Mouse (Mus musculus) liver, postnatal 0 days (tissue): ENCODE measurements at regions not wholly inside any gene's neighbourhood (a gene's known extent, or its start where the extent isn't known, plus 50 kb on each side); places are given as distances from the start of the nearest gene placed in this dataset.

Experiments used
- ATAC-seq: fragments of 200-750 bp; cut with Nextera tagmentation; 2 replicates; pipeline ENCODE4 v1.8.0; 2017; ENCODE audit warnings: mild to moderate bottlenecking, moderate library complexity
- DNase-seq: peaks from one replicate; pipeline ENCODE4 v3.0.0-alpha.2; 2016
- H3K27ac ChIP-seq: fragments of 300-500 bp; sonication (generic); 2 replicates; pipeline ENCODE4 v1.5.1; 2014; ENCODE audit warnings: antibody characterized with exemption, moderate library complexity, mild to moderate bottlenecking, low read depth
- H3K27me3 ChIP-seq: fragments of 300-500 bp; sonication (generic); 2 replicates; pipeline ENCODE4 v1.6.1; 2014; ENCODE audit warnings: low read length, control low read depth, mixed read lengths; ENCODE audit not compliant: insufficient read depth
- H3K36me3 ChIP-seq: fragments of 300-500 bp; sonication (generic); replicated peaks from 2 replicates; pipeline ENCODE4 v1.6.1; 2014; ENCODE audit warnings: mild to moderate bottlenecking, control low read depth, low read length, moderate library complexity, mixed read lengths; ENCODE audit not compliant: insufficient read depth
- H3K4me1 ChIP-seq: fragments of 300-500 bp; sonication (generic); 2 replicates; pipeline ENCODE4 v1.6.1; 2014; ENCODE audit warnings: antibody characterized with exemption, mild to moderate bottlenecking, control low read depth; ENCODE audit not compliant: insufficient read depth
- H3K4me2 ChIP-seq: fragments of 300-500 bp; sonication (generic); 2 replicates; pipeline ENCODE4 v1.6.1; 2014; ENCODE audit warnings: low read depth, mild to moderate bottlenecking, low read length, moderate library complexity, mixed read lengths
- H3K4me3 ChIP-seq: fragments of 300-500 bp; sonication (generic); 2 replicates; pipeline ENCODE4 v1.5.1; 2014; ENCODE audit warnings: low read depth, low read length
- H3K9ac ChIP-seq: fragments of 300-500 bp; sonication (generic); replicated peaks from 2 replicates; pipeline ENCODE4 v1.6.1; 2014; ENCODE audit warnings: mild to moderate bottlenecking, moderate library complexity
- H3K9me3 ChIP-seq: fragments of 300-500 bp; sonication (generic); 2 replicates; pipeline ENCODE4 v1.6.1; 2016; ENCODE audit warnings: mild to moderate bottlenecking, control low read depth, low read length, mixed read lengths
- CTCF ChIP-seq: sonication (generic); IDR thresholded peaks from 2 replicates; pipeline ENCODE4 v1.5.1; 2016; ENCODE audit warnings: antibody characterized with exemption, low read depth
- EP300 ChIP-seq: IDR thresholded peaks from 2 replicates; pipeline ENCODE4 v1.6.1; 2016; ENCODE audit warnings: antibody characterized with exemption, low read depth, mild to moderate bottlenecking
- WGBS: fragments of 180-500 bp; shearing (Covaris S2); extraction: QIAGEN DNeasy Blood & Tissue Kit; methylation state at CpG from one replicate; pipeline ENCODE4 v1.1.7; 2014; ENCODE audit not compliant: insufficient replicate concordance; 5-methylcytosine and 5-hydroxymethylcytosine counted together

- H3K4me2 ChIP-seq = no peak overlapping the region
- no peaks in the 10 kb centered on the region for H3K9me3 ChIP-seq
- ATAC-seq = no peak
- H3K4me1 ChIP-seq = no peaks in the 10 kb centered on the region
- H3K9ac ChIP-seq = no peak overlapping the region
- H3K27ac ChIP-seq = no peak overlapping the region
- H3K36me3 ChIP-seq = no peaks in the 10 kb centered on the region
- no peak for DNase-seq
- H3K27me3 ChIP-seq = no peaks in the 10 kb centered on the region
- WGBS = 78% methylated on average over 10 of the region's 10 CpGs
- H3K4me3 ChIP-seq = no peak overlapping the region
- TF ChIP-seq CTCF (no peak), EP300 (no peak)
Measured at GRCm38 (mm10) chr17:81194006-81194405, 129.1 kb upstream of the Thumpd2 start.

- ATAC-seq (no peak), DNase-seq (peak; percentile 61)
- Histone ChIP-seq H3K4me1 (no peaks in the 10 kb centered on the region), H3K9ac (no peak overlapping the region), H3K4me3 (no peak overlapping the region), H3K27me3 (no peaks in the 10 kb centered on the region), H3K36me3 (no peaks in the 10 kb centered on the region), H3K27ac (no peak overlapping the region), H3K9me3 (no peaks in the 10 kb centered on the region), H3K4me2 (no peak overlapping the region)
- 45% methylated on average over 8 of the region's 8 CpGs for WGBS
- TF ChIP-seq CTCF = peak; percentile 71
- TF ChIP-seq EP300 = no peak
Measured at GRCm38 (mm10) chr17:81193230-81193871, 128.5 kb upstream of the Thumpd2 start.

- H3K4me1 ChIP-seq = no peaks in the 10 kb centered on the region
- H3K9ac ChIP-seq = no peak overlapping the region
- DNase-seq (peak; percentile 40), ATAC-seq (peak; percentile 57)
- H3K27me3 ChIP-seq = no peaks in the 10 kb centered on the region
- no peak overlapping the region for H3K4me2 ChIP-seq
- no peak overlapping the region for H3K27ac ChIP-seq
- H3K36me3 ChIP-seq = no peaks in the 10 kb centered on the region
- no peak overlapping the region for H3K4me3 ChIP-seq
- WGBS = 43% methylated on average over 4 of the region's 4 CpGs
- TF ChIP-seq CTCF = peak; percentile 64
- no peak for TF ChIP-seq EP300
- H3K9me3 ChIP-seq = no peaks in the 10 kb centered on the region
Measured at GRCm38 (mm10) chr17:81189996-81190395, 125.1 kb upstream of the Thumpd2 start.

- H3K9me3 ChIP-seq = no peaks in the 10 kb centered on the region
- H3K4me1 ChIP-seq = no peaks in the 10 kb centered on the region
- no peak overlapping the region for H3K9ac ChIP-seq
- H3K27me3 ChIP-seq = no peaks in the 10 kb centered on the region
- no peak overlapping the region for H3K27ac ChIP-seq
- no peak overlapping the region for H3K4me3 ChIP-seq
- TF ChIP-seq CTCF = no peak
- TF ChIP-seq EP300 = no peak
- no peaks in the 10 kb centered on the region for H3K36me3 ChIP-seq
- H3K4me2 ChIP-seq = no peak overlapping the region
- ATAC-seq = 0 out of 2 replicates have a peak, but pooled peaks have one; percentile 27
- DNase-seq = no peak
- 29% methylated on average over 1 of the region's 1 CpGs for WGBS
Measured at GRCm38 (mm10) chr17:81185685-81186084, 120.8 kb upstream of the Thumpd2 start.

DNA sequence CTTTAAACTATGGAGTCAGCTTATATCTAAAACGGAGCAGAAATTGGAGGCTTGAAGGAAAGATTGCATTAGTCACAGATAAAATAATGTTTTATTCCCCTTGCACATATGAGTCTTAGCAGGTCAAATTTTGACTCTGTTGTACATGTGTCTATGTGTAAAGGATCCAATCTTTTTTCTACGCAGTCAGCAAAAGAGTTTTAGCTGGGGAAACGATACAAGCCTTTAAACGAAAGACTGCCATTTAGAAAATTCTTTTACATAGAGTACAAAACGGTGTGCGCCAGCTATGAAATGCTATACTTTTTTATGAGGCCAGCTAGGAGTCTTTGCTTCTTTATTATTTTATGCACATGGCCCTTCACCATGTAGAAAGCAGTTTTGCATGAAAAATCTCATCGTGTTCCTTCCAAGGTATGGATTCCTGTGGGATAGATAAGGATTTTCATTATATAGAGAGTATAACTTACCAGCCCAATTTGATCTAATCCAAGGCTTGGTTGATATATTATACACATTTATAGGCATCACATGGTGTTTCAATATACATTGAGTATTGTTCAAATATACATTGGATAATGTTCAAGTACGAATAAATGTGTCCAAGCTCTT lies 116.0 kb upstream of the Thumpd2 start:
- Histone ChIP-seq H3K36me3 (no peaks in the 10 kb centered on the region), H3K27me3 (no peaks in the 10 kb centered on the region), H3K9ac (no peak overlapping the region), H3K27ac (no peak overlapping the region), H3K4me3 (no peak overlapping the region), H3K4me1 (0 out of 2 replicates have a peak, but pooled peaks cover 2% of the 10 kb centered on the region), H3K9me3 (no peaks in the 10 kb centered on the region), H3K4me2 (no peak overlapping the region)
- 79% methylated on average over 8 of the region's 8 CpGs for WGBS
- TF ChIP-seq CTCF (no peak), EP300 (no peak)
- DNase-seq = no peak
- ATAC-seq = no peak

- no peaks in the 10 kb centered on the region for H3K27me3 ChIP-seq
- DNase-seq (no peak), ATAC-seq (no peak)
- TF ChIP-seq EP300 (no peak; the same call in 1 of the 2 replicates), CTCF (no peak)
- no peaks in the 10 kb centered on the region for H3K9me3 ChIP-seq
- no peak overlapping the region for H3K9ac ChIP-seq
- H3K4me2 ChIP-seq = no peak overlapping the region
- 0 out of 2 replicates have a peak, but pooled peaks cover 2% of the 10 kb centered on the region for H3K4me1 ChIP-seq
- 69% methylated on average over 3 of the region's 3 CpGs for WGBS
- H3K36me3 ChIP-seq = no peaks in the 10 kb centered on the region
- no peak overlapping the region for H3K4me3 ChIP-seq
- H3K27ac ChIP-seq = peak overlapping the region; percentile 75
Measured at GRCm38 (mm10) chr17:81176306-81176705, 111.4 kb upstream of the Thumpd2 start.
